Mouse (Mus musculus) erythroblast, adult 5-6 weeks (primary cell): ENCODE results near the gene Pold2. TPM values are rescaled to one million over a fixed set of nuclear protein-coding genes. Genes with fewer than 3 reads are reported as not detected.

Experiments used
- ATAC-seq: replicated peaks from 2 replicates; pipeline ENCODE4 v1.8.0; 2016; ENCODE audit warnings: moderate number of reproducible peaks, mild to moderate bottlenecking, moderate TSS enrichment, inconsistent platforms; ENCODE audit not compliant: poor library complexity, low FRiP score, severe bottlenecking
- total RNA-seq, 2 experiments: library from RNA; stranded (forward) in 1 of 2; stranded (reverse) in 1 of 2; fragments of 150-400 nt in 1 of 2; fragments of 200-764, 138-1000 nt in 1 of 2; gene quantifications; 2 replicates each; pipeline versions ENCODE4 v1.2.3 to v1.2.4; 2015 to 2017; ENCODE audit warnings: low replicate concordance in 2 of 2

The Pold2 gene
- total RNA-seq, 2 experiments from 2014 or later: 18.0 to 26.5 TPM

GRCm38 (mm10) chr11:5861678-5862393, 16.3 kb downstream of the Pold2 start, which contains the start of gene Aebp1:
Gene Aebp1, plus strand, starts transcription at chr11:5861947.
- no peak for ATAC-seq

- ATAC-seq: no peak
Measured at GRCm38 (mm10) chr11:5860639-5861038, 17.5 kb downstream of the Pold2 start.

DNA sequence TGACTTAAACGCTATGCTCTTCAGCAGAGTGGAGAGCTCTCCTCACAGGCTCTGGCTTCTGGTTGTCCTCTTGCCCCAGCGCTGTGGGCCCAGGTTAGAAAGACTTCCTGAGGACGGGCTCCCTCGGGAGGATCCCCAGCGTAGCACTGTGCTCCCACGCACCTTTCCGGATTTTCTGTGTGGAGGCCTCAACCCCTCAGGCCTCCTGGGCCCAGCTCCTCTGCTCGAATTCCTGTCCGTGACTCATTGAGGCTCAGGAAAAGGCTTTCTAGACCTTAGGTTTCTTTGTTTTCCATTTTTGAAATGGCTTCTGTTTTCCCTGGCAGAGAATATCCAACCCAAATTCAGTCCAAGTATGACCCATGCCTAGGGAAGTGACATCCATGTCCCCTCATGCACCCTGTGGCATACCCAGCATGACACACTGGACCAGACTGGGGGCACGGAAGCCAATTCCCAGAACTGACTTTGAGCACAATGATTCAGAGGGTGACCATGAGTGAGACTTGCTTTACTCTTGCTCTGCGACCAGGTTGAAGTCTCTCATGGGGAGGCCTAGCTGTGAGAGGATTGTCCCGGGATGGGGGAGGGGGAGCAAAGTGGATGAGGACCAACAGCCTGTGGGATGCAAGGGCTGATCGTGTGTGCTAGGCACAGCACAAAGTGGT, 18.1 kb downstream of the Pold2 start:
- ATAC-seq: no peak

GRCm38 (mm10) chr11:5858723-5859122, 19.4 kb downstream of the Pold2 start:
- ATAC-seq: no peak

DNA sequence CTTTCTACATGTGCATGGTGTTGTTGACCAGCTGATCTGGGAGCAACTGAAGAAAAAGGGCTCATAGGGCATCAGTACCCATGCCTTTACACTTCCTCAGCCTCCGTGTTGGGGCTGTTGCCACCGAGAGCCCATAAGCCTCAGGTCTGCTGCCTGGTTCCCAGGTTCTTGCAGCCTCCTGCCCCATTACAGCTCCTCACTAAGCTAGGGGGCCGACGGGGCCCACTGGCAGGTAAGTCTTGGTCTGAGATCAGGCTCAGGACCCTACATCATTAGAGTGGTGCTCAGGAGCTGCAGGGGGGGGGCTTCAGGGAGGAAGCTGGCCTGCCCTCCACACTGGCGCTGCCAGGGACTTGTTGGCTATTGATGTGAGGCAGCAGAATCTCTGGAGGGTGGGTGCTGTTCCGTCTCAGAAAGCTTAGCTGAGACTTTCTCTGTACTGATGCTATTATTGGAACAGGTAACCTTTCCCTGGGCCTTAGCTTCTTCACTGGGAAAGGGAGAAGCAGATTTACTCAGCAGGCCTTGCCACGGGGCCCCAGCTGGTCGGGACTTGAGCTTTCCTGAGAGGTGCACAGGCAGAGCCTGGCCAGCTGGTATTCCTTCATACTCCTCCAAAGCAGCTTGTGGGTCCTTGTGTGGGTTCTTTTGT, 21.5 kb downstream of the Pold2 start:
- ATAC-seq: no peak

GRCm38 (mm10) chr11:5855902-5856301, 22.2 kb downstream of the Pold2 start:
- ATAC-seq: no peak

GRCm38 (mm10) chr11:5855481-5855880, 22.6 kb downstream of the Pold2 start:
- no peak for ATAC-seq

DNA sequence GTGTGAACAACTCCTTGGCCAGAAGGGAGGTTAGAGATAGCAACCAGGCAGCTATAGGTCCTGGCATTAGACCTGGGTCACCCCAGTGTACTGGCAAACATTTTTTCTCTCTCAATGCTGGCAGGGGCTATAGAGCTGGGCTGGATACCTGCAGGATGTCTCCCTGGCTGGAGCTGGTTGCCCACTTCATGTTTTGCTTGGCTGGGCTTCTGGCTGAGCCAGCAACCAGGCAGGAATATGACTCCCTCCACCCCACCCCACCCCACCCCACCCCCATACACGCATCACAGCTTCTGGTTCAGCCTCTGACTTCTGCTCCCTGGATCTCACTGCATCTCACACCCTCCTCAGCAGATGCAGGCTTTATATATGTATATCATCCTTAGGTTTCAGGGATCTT, 25.8 kb downstream of the Pold2 start:
- ATAC-seq: no peak

DNA sequence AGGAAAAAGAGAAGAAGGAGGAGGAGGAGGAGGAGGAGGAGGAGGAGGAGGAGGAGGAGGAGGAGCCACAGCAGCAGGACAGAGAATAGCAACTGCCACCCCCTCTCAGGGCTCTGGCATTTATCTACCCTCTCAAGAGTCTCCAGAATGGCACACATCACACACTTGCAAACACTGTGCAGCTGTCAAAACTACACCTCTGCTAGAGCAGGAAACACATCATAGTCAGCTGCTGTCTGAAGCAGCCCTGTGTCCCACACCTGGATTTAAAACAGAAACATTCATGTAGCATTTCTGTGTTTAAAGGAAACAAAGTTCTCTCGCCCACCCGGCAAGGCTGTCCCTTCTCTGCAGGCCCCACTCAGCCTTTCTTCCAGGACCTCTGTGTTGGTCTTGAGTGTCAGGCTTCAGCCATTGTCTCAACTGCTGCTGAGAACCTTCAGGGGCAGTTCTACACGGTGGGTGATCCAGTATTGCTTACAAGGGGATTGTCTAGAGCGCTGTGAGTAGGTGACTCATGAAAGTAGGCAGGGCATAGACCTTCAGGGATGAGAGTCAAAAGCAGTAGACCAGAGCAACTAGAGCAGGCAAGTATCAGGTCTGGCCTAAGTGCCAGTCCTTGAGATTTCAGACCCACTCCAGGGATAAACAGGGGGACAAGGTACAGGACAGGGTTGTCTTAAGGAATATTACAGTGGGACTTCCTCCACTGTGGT, 26.9 kb downstream of the Pold2 start:
- ATAC-seq: no peak

DNA sequence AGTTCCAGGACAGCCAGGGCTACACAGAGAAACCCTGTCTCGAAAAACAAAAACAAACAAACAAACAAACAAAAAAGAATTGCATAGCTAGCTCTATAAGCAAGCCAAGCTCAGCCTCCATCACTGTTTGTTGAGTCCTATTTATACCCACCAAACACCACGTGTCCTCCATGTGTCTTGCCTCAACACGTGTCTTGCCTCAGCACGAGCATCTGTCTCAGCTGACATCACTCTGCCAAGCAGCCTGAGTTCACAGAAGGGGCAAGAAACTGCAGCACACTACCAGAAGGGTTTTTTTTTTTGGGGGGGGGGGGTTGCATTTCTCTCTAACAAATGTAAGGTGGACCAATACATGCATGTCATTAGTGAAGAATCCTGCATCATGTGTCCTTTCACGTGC, 27.6 kb downstream of the Pold2 start:
- no peak for ATAC-seq

GRCm38 (mm10) chr11:5849316-5849715, 28.8 kb downstream of the Pold2 start:
- no peak; the same call in 1 of the 2 replicates for ATAC-seq

- ATAC-seq: no peak
Measured at GRCm38 (mm10) chr11:5848741-5849140, 29.4 kb downstream of the Pold2 start.

- no peak for ATAC-seq
Measured at GRCm38 (mm10) chr11:5846639-5847345, 31.3 kb downstream of the Pold2 start.

- no peak for ATAC-seq
Measured at GRCm38 (mm10) chr11:5843131-5843530, 35.0 kb downstream of the Pold2 start.

DNA sequence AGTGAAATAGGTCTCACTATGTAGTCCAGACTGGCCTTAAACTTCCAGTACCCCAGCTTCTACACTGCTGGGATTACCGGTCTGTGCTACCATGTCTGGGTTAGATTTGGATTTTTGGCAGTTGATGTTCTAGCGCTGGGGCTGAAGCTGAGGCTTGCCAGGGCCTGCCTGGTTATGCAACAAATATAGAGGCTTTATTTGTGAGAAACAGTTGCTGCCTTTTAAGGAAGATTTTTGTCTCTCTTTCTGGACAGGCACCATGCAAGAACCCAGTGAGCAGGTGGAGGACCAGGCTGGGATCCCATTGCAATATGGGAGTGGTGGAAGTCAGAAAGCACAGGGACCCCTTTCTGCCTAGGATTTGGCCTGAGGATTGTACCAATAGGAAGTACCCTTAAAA, 36.3 kb downstream of the Pold2 start:
- no peak for ATAC-seq

- ATAC-seq: no peak
Measured at GRCm38 (mm10) chr11:5840346-5840745, 37.7 kb downstream of the Pold2 start.

DNA sequence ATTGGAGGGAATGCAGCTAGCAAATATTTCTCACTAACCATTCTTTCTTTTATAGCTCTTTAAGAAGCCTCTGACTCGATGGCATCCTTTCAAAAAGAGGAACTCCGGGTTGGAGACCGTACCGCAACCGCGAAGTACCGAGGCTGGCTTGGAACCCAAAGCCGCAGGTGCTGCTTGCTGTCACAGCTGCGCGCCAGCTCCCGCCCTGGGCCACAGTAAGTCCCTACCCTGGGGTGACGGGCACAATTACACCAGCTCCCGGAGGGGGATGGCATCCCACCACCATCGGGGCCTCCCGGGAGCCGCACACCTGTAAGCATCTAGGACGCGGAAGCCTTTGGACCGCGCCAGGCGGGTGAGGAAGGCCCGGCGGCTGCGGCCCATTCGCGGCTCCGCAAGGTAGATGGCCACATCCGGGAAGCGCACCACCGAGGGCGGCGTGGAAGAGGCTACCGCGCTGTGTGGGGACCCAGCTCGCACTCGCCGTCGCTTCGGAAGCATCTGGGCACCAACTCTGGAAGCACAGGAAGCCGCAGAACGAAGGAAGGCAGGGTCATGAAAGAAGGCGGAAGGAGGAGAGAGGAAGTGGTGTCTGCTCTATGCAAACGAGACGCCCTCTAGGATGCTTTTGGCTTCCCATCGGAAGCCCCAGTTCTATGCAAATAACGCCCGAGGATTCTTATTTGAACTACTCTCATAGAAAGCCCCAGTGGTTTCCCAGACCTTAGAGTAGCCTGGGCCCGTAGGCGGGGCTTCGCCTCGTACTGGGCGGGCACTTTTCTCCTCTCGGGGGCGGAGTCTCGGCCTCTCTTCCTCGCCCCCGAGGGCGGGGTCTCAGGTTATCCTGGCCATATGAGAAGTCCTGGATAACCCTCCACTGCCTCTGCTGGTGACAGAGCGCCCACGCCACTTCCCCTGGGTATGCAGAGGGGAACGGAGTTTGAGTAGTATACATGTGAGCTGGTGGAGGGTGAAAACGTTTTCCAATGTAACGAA, 40.5 kb downstream of the Pold2 start, which contains the start of gene Polm:
Polm (minus strand) TSS at position 766 of the 996 bp plus-strand sequence.
- ATAC-seq: peak; percentile 97

GRCm38 (mm10) chr11:5836126-5836525, 42.0 kb downstream of the Pold2 start:
- ATAC-seq: no peak
